Mouse (Mus musculus) ovary, adult 10 weeks (tissue): ENCODE results near the gene Scgb2b17. TPM values are rescaled to one million over a fixed set of nuclear protein-coding genes. Genes with fewer than 3 reads are reported as not detected.

Source experiments
- polyA plus RNA-seq: library from polyadenylated mRNA; stranded (reverse); fragments of 350-450 nt; fragmentation: Illumina TruSeq; extraction: RNeasy Lipid Tissue Mini Kit (QIAGEN cat#74804); gene quantifications from one replicate; pipeline ENCODE4 v1.2.3, GENCODE M21; 2014

Gene Scgb2b17
- not detected for polyA plus RNA-seq

GRCm38 (mm10) chr7:33056461-33056860, at the start of gene Scgb2b17:
Gene Scgb2b17 (minus strand): TSS chr7:33056561.

GRCm38 (mm10) chr7:33063149-33063548, 6.8 kb upstream of the Scgb2b17 start, which contains the start of gene Scgb1b17:
Gene Scgb1b17 (plus strand): TSS chr7:33063449.

Other genes with a start within 250 kb of the Scgb2b17 start
- not detected for gene Scgb2b15, start 226.9 kb downstream of the Scgb2b17 start, polyA plus RNA-seq
- gene Scgb1b15, start 220.0 kb downstream of the Scgb2b17 start, polyA plus RNA-seq, result not detected
- not detected for gene Scgb1b17, start 6.9 kb upstream of the Scgb2b17 start, polyA plus RNA-seq
- not detected for gene Scgb2b18, start 117.3 kb upstream of the Scgb2b17 start, polyA plus RNA-seq
- not detected for gene Scgb1b18, start 129.0 kb upstream of the Scgb2b17 start, polyA plus RNA-seq
- gene Scgb2b19, start 223.8 kb upstream of the Scgb2b17 start, polyA plus RNA-seq, result not detected
- gene Scgb1b19, start 230.7 kb upstream of the Scgb2b17 start, polyA plus RNA-seq, result not detected